Mouse (Mus musculus) hindbrain, embryonic 16.5 days (tissue): ENCODE measurements around the gene Cx3cr1. TPM values are rescaled to one million over a fixed set of nuclear protein-coding genes. Genes with fewer than 3 reads are reported as not detected.

Source experiments
- ATAC-seq: fragments of 200-750 bp; cut with Nextera tagmentation; 2 replicates; pipeline ENCODE4 v1.8.0; 2017; ENCODE audit warnings: moderate TSS enrichment, moderate library complexity
- H3K27ac ChIP-seq: fragments of 300-500 bp; sonication (generic); 2 replicates; pipeline ENCODE4 v1.5.1; 2014; ENCODE audit warnings: low read depth, mild to moderate bottlenecking, control low read depth, low read length, moderate library complexity
- H3K27me3 ChIP-seq: fragments of 300-500 bp; sonication (generic); replicated peaks from 2 replicates; pipeline ENCODE4 v1.6.1; 2014; ENCODE audit warnings: low read length; ENCODE audit not compliant: control insufficient read depth, insufficient read depth
- H3K36me3 ChIP-seq: fragments of 300-500 bp; sonication (generic); 2 replicates; pipeline ENCODE4 v1.6.1; 2014; ENCODE audit warnings: mild to moderate bottlenecking, low read length, moderate library complexity, mixed read lengths; ENCODE audit not compliant: control insufficient read depth, insufficient read depth
- H3K4me1 ChIP-seq: fragments of 300-500 bp; sonication (generic); 2 replicates; pipeline ENCODE4 v1.6.1; 2014; ENCODE audit warnings: low read depth, low read length; ENCODE audit not compliant: control insufficient read depth, insufficient read depth
- H3K4me2 ChIP-seq: fragments of 300-500 bp; sonication (generic); 2 replicates; pipeline ENCODE4 v1.6.1; 2014; ENCODE audit warnings: mild to moderate bottlenecking, low read length, control low read depth, moderate library complexity
- H3K4me3 ChIP-seq: fragments of 300-500 bp; sonication (generic); 2 replicates; pipeline ENCODE4 v1.5.1; 2014; ENCODE audit warnings: mild to moderate bottlenecking, low read length, control low read depth, moderate library complexity
- H3K9ac ChIP-seq: fragments of 300-500 bp; sonication (generic); 2 replicates; pipeline ENCODE4 v1.6.1; 2014; ENCODE audit warnings: low read depth, mild to moderate bottlenecking, control low read depth, low read length, moderate library complexity
- H3K9me3 ChIP-seq: fragments of 300-500 bp; sonication (generic); 2 replicates; pipeline ENCODE4 v1.6.1; 2014; ENCODE audit warnings: mild to moderate bottlenecking, low read length, moderate library complexity; ENCODE audit not compliant: control insufficient read depth
- WGBS: fragments of 180-500 bp; shearing (Covaris S2); extraction: QIAGEN DNeasy Blood & Tissue Kit; methylation state at CpG from one replicate; pipeline ENCODE4 v1.1.7; 2014; 5-methylcytosine and 5-hydroxymethylcytosine counted together
- polyA plus RNA-seq: library from polyadenylated mRNA; unstranded; fragments of >200 nt; fragmentation: Nextera tagmentation; extraction: Ambion mirVana; gene quantifications from 2 replicates; pipeline ENCODE4 v1.2.1, GENCODE M21; 2015

Cx3cr1 gene
- polyA plus RNA-seq, 1 experiment from 2014 or later: 10.0 TPM

GRCm38 (mm10) chr9:119972582-119972981 is 97.1 kb downstream of the Cx3cr1 start:
- WGBS: 72% methylated on average over 12 of the region's 12 CpGs

GRCm38 (mm10) chr9:119972166-119972565 is 97.5 kb downstream of the Cx3cr1 start:
- no peaks in the 10 kb centered on the region for H3K36me3 ChIP-seq
- H3K27me3 ChIP-seq: no peaks in the 10 kb centered on the region
- H3K9ac ChIP-seq: no peak overlapping the region
- ATAC-seq: no peak
- no peak overlapping the region; the same call in 1 of the 2 replicates for H3K27ac ChIP-seq
- H3K4me2 ChIP-seq: no peak overlapping the region
- H3K9me3 ChIP-seq: no peaks in the 10 kb centered on the region
- H3K4me3 ChIP-seq: no peak overlapping the region
- H3K4me1 ChIP-seq: peaks cover 13% of the 10 kb centered on the region
- 83% methylated on average over 10 of the region's 10 CpGs for WGBS

More at GRCm38 (mm10) chr9:119972582-119972981, 97.1 kb downstream of the Cx3cr1 start:
- no peak for ATAC-seq
- peaks cover 16% of the 10 kb centered on the region for H3K4me1 ChIP-seq
- H3K9ac ChIP-seq: no peak overlapping the region
- no peak overlapping the region; the same call in 1 of the 2 replicates for H3K27ac ChIP-seq
- no peak overlapping the region for H3K4me3 ChIP-seq
- no peaks in the 10 kb centered on the region for H3K9me3 ChIP-seq
- H3K4me2 ChIP-seq: no peak overlapping the region
- H3K27me3 ChIP-seq: no peaks in the 10 kb centered on the region
- H3K36me3 ChIP-seq: no peaks in the 10 kb centered on the region

- H3K9me3 ChIP-seq: no peaks in the 10 kb centered on the region
- H3K4me2 ChIP-seq: no peak overlapping the region
- 66% methylated on average over 7 of the region's 7 CpGs for WGBS
- H3K9ac ChIP-seq: no peak overlapping the region
- H3K27me3 ChIP-seq: no peaks in the 10 kb centered on the region
- H3K4me3 ChIP-seq: no peak overlapping the region
- peaks cover 11% of the 10 kb centered on the region for H3K4me1 ChIP-seq
- peak; percentile 70 for ATAC-seq
- peak overlapping the region; percentile 55 for H3K27ac ChIP-seq
- no peaks in the 10 kb centered on the region for H3K36me3 ChIP-seq
Measured at GRCm38 (mm10) chr9:119970763-119971656, 98.7 kb downstream of the Cx3cr1 start.

- no peak overlapping the region for H3K4me2 ChIP-seq
- ATAC-seq: peak; percentile 31; the same call in 1 of the 2 replicates
- H3K9me3 ChIP-seq: no peaks in the 10 kb centered on the region
- H3K27ac ChIP-seq: peak overlapping the region; percentile 26; the same call in 1 of the 2 replicates
- H3K9ac ChIP-seq: no peak overlapping the region
- H3K4me3 ChIP-seq: no peak overlapping the region
- peaks cover 11% of the 10 kb centered on the region for H3K4me1 ChIP-seq
- WGBS: 35% methylated on average over 6 of the region's 6 CpGs
- H3K36me3 ChIP-seq: no peaks in the 10 kb centered on the region
- no peaks in the 10 kb centered on the region for H3K27me3 ChIP-seq
Measured at GRCm38 (mm10) chr9:119970221-119970620, 99.5 kb downstream of the Cx3cr1 start.

- 80% methylated on average over 7 of the region's 7 CpGs for WGBS
- Histone ChIP-seq H3K27me3 (no peaks in the 10 kb centered on the region), H3K9ac (no peak overlapping the region), H3K4me1 (peaks cover 11% of the 10 kb centered on the region), H3K36me3 (no peaks in the 10 kb centered on the region), H3K9me3 (no peaks in the 10 kb centered on the region), H3K4me2 (no peak overlapping the region), H3K4me3 (no peak overlapping the region), H3K27ac (no peak overlapping the region)
- ATAC-seq: no peak
Measured at GRCm38 (mm10) chr9:119969811-119970210, 99.9 kb downstream of the Cx3cr1 start.

- 81% methylated on average over 26 of the region's 26 CpGs for WGBS
- Histone ChIP-seq H3K9ac (no peak overlapping the region), H3K4me2 (no peak overlapping the region), H3K27me3 (no peaks in the 10 kb centered on the region; the same call in 1 of the 2 replicates), H3K4me3 (no peak overlapping the region), H3K9me3 (no peaks in the 10 kb centered on the region), H3K4me1 (peaks cover 11% of the 10 kb centered on the region), H3K27ac (no peak overlapping the region), H3K36me3 (no peaks in the 10 kb centered on the region)
- ATAC-seq: no peak
Measured at GRCm38 (mm10) chr9:119966221-119966910, 103.3 kb downstream of the Cx3cr1 start.

GRCm38 (mm10) chr9:119965186-119965585 is 104.5 kb downstream of the Cx3cr1 start:
- Histone ChIP-seq H3K9me3 (no peaks in the 10 kb centered on the region), H3K27me3 (no peaks in the 10 kb centered on the region; the same call in 1 of the 2 replicates), H3K9ac (no peak overlapping the region), H3K4me3 (no peak overlapping the region), H3K4me2 (no peak overlapping the region), H3K4me1 (no peaks in the 10 kb centered on the region), H3K36me3 (no peaks in the 10 kb centered on the region), H3K27ac (no peak overlapping the region)
- no peak for ATAC-seq
- 74% methylated on average over 3 of the region's 3 CpGs for WGBS

- Histone ChIP-seq H3K9ac (no peak overlapping the region), H3K27me3 (no peaks in the 10 kb centered on the region; the same call in 1 of the 2 replicates)
- 80% methylated on average over 3 of the region's 3 CpGs for WGBS
Measured at GRCm38 (mm10) chr9:119964206-119964605, 105.5 kb downstream of the Cx3cr1 start.

More at GRCm38 (mm10) chr9:119964206-119964605, 105.5 kb downstream of the Cx3cr1 start:
- Histone ChIP-seq H3K4me2 (no peak overlapping the region), H3K9me3 (no peaks in the 10 kb centered on the region), H3K36me3 (no peaks in the 10 kb centered on the region), H3K27ac (no peak overlapping the region), H3K4me3 (no peak overlapping the region), H3K4me1 (no peaks in the 10 kb centered on the region)
- no peak for ATAC-seq
